Mouse (Mus musculus): ENCODE measurements around the gene Tdrkh. TPM values are rescaled to one million over a fixed set of nuclear protein-coding genes. Genes with fewer than 3 reads are reported as not detected.

Gene Tdrkh
- 55.0 and 57.5 TPM in 2 replicates for polyA plus RNA-seq (2014; fragmentation: Nextera tagmentation; extraction: Ambion mirVana)

DNA sequence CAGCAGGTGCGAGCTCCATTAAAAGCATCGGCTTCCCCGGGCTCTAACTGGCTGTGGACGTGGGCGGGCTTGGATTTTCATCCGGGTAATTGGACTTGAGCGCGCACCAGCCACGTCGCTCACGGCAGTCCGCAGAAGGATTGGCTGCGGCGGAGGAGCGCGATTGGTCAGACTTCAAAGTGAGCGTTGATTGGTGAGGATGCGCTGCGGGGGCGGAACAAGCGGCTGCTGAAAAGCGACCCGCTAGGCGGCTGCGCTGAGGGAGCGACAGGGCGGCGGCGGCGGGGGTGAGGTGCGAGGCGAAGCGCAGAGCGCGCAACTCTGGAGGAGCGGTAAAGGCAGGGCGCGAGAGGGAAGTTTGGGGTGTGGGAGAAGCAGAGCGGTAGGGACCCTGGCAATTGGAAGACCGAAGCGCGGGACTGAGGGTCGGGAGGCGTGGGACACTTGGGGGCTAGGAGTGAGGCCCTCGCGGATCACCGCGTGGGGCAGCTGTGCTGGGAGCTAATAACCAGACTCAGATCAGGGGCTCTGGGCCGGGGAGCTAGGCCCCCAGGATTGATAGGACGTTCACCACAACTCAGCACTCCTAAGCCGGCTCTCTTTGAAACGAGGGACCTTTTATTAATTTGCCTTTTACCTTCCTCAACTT, at the start of gene Tdrkh:
TSS of gene Tdrkh (plus strand) at position 243 of the 649 bp plus-strand sequence.
- no peaks in the 10 kb centered on the region; the same call in 1 of the 2 replicates for H3K4me1 ChIP-seq (replicated peaks; ENCODE audit: control insufficient read depth, insufficient read depth, low read length)
- peak; percentile 98 for DNase-seq (ENCODE audit: low spot score)
- peak within 1 kb of the TSS; percentile 88 for H3K4me2 ChIP-seq (ENCODE audit: low read depth, low read length, severe bottlenecking)
- H3K27ac ChIP-seq (ENCODE audit: low read depth, low read length): 0 out of 2 replicates have a peak within 1 kb of the TSS, but pooled peaks have one; percentile 6
- no peaks in the 10 kb centered on the region for H3K27me3 ChIP-seq (ENCODE audit: control insufficient read depth, insufficient read depth, low read length)
- ATAC-seq (replicated peaks; ENCODE audit: low FRiP score): peak; percentile 100
- no peaks in the 10 kb centered on the region for H3K9me3 ChIP-seq (ENCODE audit: control insufficient read depth, low read length)
- 7% methylated on average over 52 of the region's 52 CpGs for WGBS
- H3K36me3 ChIP-seq (ENCODE audit: control insufficient read depth, insufficient read depth, low read length): no peaks in the 10 kb centered on the region
- H3K4me3 ChIP-seq (ENCODE audit: low read depth, low read length): peak within 1 kb of the TSS; percentile 46
- peak within 1 kb of the TSS; percentile 73 for H3K9ac ChIP-seq (ENCODE audit: low read length)

DNA sequence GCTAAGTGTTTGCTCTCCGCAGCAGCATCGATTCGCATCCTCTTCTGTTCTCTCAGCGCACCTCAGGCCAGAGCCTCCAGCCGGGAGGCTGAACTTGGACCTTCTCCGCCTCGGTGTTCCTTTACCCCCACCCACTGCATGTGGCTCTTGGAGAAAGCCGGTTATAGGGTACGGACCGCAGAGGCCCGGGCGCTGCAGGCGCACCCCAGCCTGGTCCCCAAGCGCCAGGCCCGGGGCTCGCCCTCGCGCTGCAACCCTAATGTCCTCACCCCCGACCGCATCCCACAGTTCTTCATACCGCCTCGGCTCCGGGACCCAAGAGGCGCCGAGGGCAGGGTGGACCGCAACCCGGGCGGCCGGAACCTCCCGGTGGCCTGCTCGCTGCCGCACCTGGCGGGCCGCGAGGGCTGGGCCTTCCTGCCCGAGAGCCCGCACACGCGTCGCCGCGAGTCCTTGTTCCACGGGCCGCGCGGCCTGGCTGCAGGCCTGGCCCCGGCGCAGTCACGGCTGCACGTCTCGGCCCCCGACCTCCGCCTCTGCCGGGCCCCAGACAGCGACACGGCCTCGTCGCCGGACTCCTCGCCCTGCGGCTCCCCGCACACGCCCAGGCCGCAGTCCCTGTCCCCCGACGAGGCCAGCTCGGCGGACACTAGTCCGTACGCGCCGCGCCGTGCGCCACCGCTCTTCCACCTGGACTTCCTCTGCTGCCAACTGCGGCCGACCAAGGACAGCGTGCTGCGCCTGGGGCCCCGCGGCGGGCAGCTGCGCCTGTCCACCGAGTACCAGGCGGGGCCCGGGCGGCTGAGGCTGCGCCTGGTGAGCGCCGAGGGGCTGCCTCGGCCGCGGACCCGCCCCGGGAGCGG, 49.6 kb upstream of the Tdrkh start:
- peak overlapping the region; percentile 74 for H3K9ac ChIP-seq (ENCODE audit: low read length)
- peak overlapping the region; percentile 85 for H3K4me2 ChIP-seq (ENCODE audit: low read depth, low read length, severe bottlenecking)
- 7% methylated on average over 97 of the region's 97 CpGs for WGBS
- peak overlapping the region; percentile 52 for H3K4me3 ChIP-seq (ENCODE audit: low read depth, low read length)
- H3K27ac ChIP-seq (ENCODE audit: low read depth, low read length): no peak overlapping the region
- H3K27me3 ChIP-seq (ENCODE audit: control insufficient read depth, insufficient read depth, low read length): peaks cover 19% of the 10 kb centered on the region
- ATAC-seq (replicated peaks; ENCODE audit: low FRiP score) (peak; percentile 75), DNase-seq (ENCODE audit: low spot score) (peak; percentile 80)
- peaks cover 9% of the 10 kb centered on the region; the same call in 1 of the 2 replicates for H3K4me1 ChIP-seq (replicated peaks; ENCODE audit: control insufficient read depth, insufficient read depth, low read length)
- H3K36me3 ChIP-seq (ENCODE audit: control insufficient read depth, insufficient read depth, low read length): no peaks in the 10 kb centered on the region
- H3K9me3 ChIP-seq (ENCODE audit: control insufficient read depth, low read length): no peaks in the 10 kb centered on the region; the same call in 1 of the 2 replicates

DNA sequence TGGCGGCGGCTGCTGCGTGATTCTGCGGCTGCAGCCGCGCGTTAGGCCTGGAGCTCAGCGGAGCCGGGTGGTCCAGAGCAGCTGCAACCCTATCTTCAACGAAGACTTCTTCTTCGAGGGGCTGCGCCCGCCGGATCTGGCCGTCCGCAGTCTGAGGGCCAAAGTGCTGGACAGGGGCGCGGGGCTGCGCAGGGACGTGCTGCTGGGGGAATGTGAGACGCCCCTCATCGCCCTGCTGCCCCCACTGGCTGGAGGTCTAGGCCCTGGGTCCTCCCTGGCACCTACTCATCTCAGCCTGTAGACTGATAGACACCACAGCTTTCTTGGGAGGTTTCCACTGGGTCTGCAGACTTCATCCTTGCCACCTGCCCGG, 48.9 kb upstream of the Tdrkh start:
- whole genome bisulfite sequencing: 4% methylated on average over 23 of the region's 23 CpGs
- no peaks in the 10 kb centered on the region; the same call in 1 of the 2 replicates for H3K9me3 ChIP-seq (ENCODE audit: control insufficient read depth, low read length)
- ATAC-seq (replicated peaks; ENCODE audit: low FRiP score) (peak; percentile 40), DNase-seq (ENCODE audit: low spot score) (no peak)
- no peak overlapping the region for H3K27ac ChIP-seq (ENCODE audit: low read depth, low read length)
- H3K27me3 ChIP-seq (ENCODE audit: control insufficient read depth, insufficient read depth, low read length): peaks cover 19% of the 10 kb centered on the region
- H3K4me3 ChIP-seq (ENCODE audit: low read depth, low read length): peak overlapping the region; percentile 52
- no peaks in the 10 kb centered on the region for H3K36me3 ChIP-seq (ENCODE audit: control insufficient read depth, insufficient read depth, low read length)
- peaks cover 9% of the 10 kb centered on the region; the same call in 1 of the 2 replicates for H3K4me1 ChIP-seq (replicated peaks; ENCODE audit: control insufficient read depth, insufficient read depth, low read length)
- H3K4me2 ChIP-seq (ENCODE audit: low read depth, low read length, severe bottlenecking): peak overlapping the region; percentile 85
- peak overlapping the region; percentile 74 for H3K9ac ChIP-seq (ENCODE audit: low read length)

DNA sequence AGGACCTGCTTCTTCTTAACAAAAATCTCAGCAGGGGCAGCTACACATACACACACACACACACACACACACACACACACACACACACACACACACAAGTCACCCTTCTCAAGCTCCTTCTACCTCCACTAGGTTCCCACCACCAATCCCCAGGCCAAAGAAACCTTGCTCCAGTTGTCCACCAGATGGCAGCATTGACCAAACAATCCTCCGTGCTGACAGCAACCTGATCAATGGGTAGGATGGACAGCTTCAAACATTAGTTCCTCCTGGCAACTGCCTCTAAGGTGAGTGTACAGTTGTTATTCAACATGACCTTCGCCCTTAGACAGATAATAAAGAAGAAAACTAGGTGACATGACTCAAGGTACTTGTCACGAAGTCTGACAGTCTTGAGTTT, 46.3 kb upstream of the Tdrkh start:
- Histone ChIP-seq H3K4me3 (ENCODE audit: low read depth, low read length) (no peak overlapping the region), H3K9me3 (ENCODE audit: control insufficient read depth, low read length) (no peaks in the 10 kb centered on the region; the same call in 1 of the 2 replicates), H3K4me1 (replicated peaks; ENCODE audit: control insufficient read depth, insufficient read depth, low read length) (peaks cover 12% of the 10 kb centered on the region; the same call in 1 of the 2 replicates), H3K27me3 (ENCODE audit: control insufficient read depth, insufficient read depth, low read length) (peaks cover 19% of the 10 kb centered on the region), H3K36me3 (ENCODE audit: control insufficient read depth, insufficient read depth, low read length) (no peaks in the 10 kb centered on the region), H3K9ac (ENCODE audit: low read length) (no peak overlapping the region), H3K4me2 (ENCODE audit: low read depth, low read length, severe bottlenecking) (no peak overlapping the region), H3K27ac (ENCODE audit: low read depth, low read length) (no peak overlapping the region)
- DNase-seq (ENCODE audit: low spot score) (peak; percentile 89), ATAC-seq (replicated peaks; ENCODE audit: low FRiP score) (peak; percentile 55)
- 21% methylated on average over 3 of the region's 3 CpGs for WGBS

DNA sequence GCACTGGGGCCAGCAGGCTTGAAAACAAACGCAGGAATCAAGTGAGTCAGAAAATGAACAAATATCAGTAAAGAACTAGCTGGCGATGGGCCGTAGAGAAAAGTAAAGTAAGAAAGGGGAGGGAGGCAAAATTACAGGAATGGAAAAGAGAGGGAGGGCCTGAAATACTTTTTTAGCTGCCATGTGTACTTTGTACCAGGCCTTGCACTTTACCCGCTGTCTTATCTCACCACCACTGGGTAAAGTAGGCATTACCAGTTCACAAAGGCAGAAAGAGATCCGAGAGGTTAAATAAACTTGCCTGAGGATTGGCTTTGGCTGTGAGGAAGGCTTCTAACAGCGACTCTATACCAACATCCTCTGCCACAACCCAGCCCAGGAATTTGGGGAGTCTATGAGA, 45.6 kb upstream of the Tdrkh start:
- WGBS: 80% methylated on average over 6 of the region's 6 CpGs

DNA sequence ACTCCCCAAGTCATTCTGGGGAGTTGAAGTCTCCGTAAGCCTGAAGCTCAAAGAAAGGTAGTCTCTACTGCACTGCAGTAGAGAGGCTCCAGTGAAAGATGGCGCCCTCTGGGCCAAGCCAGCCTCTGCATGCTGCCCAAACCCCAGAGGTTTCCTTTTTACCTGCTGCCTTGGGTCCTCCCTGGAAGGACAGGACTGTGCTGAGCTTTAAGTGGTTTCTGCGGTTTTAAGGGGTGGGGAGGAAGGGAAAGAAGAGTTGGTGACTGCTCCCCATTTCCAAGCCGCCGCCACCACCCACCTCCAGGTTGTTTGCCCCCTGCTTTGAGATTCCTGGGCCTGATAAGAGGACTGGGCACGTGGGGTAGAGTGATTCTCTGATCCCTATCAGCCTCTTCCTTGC, 44.4 kb upstream of the Tdrkh start:
- Histone ChIP-seq H3K27me3 (ENCODE audit: control insufficient read depth, insufficient read depth, low read length) (peaks cover 7% of the 10 kb centered on the region), H3K9ac (ENCODE audit: low read length) (no peak overlapping the region), H3K27ac (ENCODE audit: low read depth, low read length) (no peak overlapping the region), H3K36me3 (ENCODE audit: control insufficient read depth, insufficient read depth, low read length) (no peaks in the 10 kb centered on the region), H3K4me1 (replicated peaks; ENCODE audit: control insufficient read depth, insufficient read depth, low read length) (peaks cover 13% of the 10 kb centered on the region), H3K9me3 (ENCODE audit: control insufficient read depth, low read length) (no peaks in the 10 kb centered on the region), H3K4me2 (ENCODE audit: low read depth, low read length, severe bottlenecking) (no peak overlapping the region), H3K4me3 (ENCODE audit: low read depth, low read length) (no peak overlapping the region)
- ATAC-seq (replicated peaks; ENCODE audit: low FRiP score) (no peak), DNase-seq (ENCODE audit: low spot score) (no peak)
- WGBS: 67% methylated on average over 6 of the region's 6 CpGs

More for the DNA sequence above, 45.6 kb upstream of the Tdrkh start:
- Histone ChIP-seq H3K4me3 (ENCODE audit: low read depth, low read length) (no peak overlapping the region), H3K9ac (ENCODE audit: low read length) (no peak overlapping the region), H3K4me1 (replicated peaks; ENCODE audit: control insufficient read depth, insufficient read depth, low read length) (peaks cover 8% of the 10 kb centered on the region; the same call in 1 of the 2 replicates), H3K9me3 (ENCODE audit: control insufficient read depth, low read length) (no peaks in the 10 kb centered on the region; the same call in 1 of the 2 replicates), H3K27me3 (ENCODE audit: control insufficient read depth, insufficient read depth, low read length) (peaks cover 16% of the 10 kb centered on the region), H3K4me2 (ENCODE audit: low read depth, low read length, severe bottlenecking) (no peak overlapping the region), H3K36me3 (ENCODE audit: control insufficient read depth, insufficient read depth, low read length) (no peaks in the 10 kb centered on the region), H3K27ac (ENCODE audit: low read depth, low read length) (no peak overlapping the region)
- no peak for ATAC-seq (replicated peaks; ENCODE audit: low FRiP score)
- DNase-seq (ENCODE audit: low spot score): no peak

DNA sequence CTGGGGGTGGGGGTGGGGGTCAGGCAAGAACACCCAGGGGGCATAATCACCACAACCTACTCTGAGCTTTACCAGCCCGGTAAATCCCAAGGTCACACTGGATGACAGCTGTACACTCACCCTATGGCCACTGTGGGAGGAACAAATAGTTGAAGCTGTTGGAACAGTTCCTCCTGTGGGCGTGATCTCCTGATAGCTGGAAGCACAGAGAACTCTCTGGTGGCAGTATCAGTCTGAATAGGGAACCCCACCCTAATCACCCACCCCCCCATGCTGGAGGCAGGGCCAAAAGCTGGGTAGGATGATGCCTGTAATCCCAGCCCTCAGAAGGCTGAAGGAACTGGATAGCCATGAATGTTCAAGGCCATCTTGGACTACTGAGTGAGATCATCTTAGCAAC, 43.4 kb upstream of the Tdrkh start:
- no peak for DNase-seq (ENCODE audit: low spot score)
- H3K9me3 ChIP-seq (ENCODE audit: control insufficient read depth, low read length): no peaks in the 10 kb centered on the region
- no peak overlapping the region for H3K9ac ChIP-seq (ENCODE audit: low read length)
- H3K4me2 ChIP-seq (ENCODE audit: low read depth, low read length, severe bottlenecking): no peak overlapping the region
- H3K27ac ChIP-seq (ENCODE audit: low read depth, low read length): no peak overlapping the region
- peaks cover 4% of the 10 kb centered on the region; the same call in 1 of the 2 replicates for H3K27me3 ChIP-seq (ENCODE audit: control insufficient read depth, insufficient read depth, low read length)
- no peak overlapping the region for H3K4me3 ChIP-seq (ENCODE audit: low read depth, low read length)
- peaks cover 15% of the 10 kb centered on the region for H3K4me1 ChIP-seq (replicated peaks; ENCODE audit: control insufficient read depth, insufficient read depth, low read length)
- 76% methylated on average over 2 of the region's 2 CpGs for WGBS
- no peaks in the 10 kb centered on the region for H3K36me3 ChIP-seq (ENCODE audit: control insufficient read depth, insufficient read depth, low read length)
- no peak for ATAC-seq (replicated peaks; ENCODE audit: low FRiP score)

DNA sequence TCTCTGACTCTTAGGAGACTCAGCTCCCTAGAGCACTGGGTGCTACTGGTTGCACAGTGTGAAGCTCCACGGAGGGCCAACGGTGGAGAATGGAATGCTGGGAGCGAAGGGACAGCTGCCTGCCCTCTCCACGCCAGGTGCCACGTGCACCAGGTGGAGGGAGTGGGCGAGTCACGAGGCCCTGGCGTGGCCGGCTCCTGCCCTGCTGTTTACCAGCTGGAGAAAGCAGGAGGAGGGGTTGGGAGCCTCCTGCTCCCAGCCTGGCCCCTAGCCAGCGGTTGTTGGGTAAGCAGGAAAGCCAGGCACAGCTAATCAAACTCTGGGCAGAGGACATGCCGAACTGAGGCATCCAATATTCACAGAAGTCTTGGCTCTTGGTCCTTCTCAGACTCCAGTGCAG, 41.4 kb upstream of the Tdrkh start:
- DNase-seq (ENCODE audit: low spot score): no peak
- Histone ChIP-seq H3K36me3 (ENCODE audit: control insufficient read depth, insufficient read depth, low read length) (no peaks in the 10 kb centered on the region), H3K4me1 (replicated peaks; ENCODE audit: control insufficient read depth, insufficient read depth, low read length) (peaks cover 15% of the 10 kb centered on the region), H3K9me3 (ENCODE audit: control insufficient read depth, low read length) (no peaks in the 10 kb centered on the region), H3K4me3 (ENCODE audit: low read depth, low read length) (no peak overlapping the region), H3K4me2 (ENCODE audit: low read depth, low read length, severe bottlenecking) (peak overlapping the region; percentile 12; the same call in 1 of the 2 replicates), H3K27ac (ENCODE audit: low read depth, low read length) (no peak overlapping the region), H3K27me3 (ENCODE audit: control insufficient read depth, insufficient read depth, low read length) (peaks cover 4% of the 10 kb centered on the region; the same call in 1 of the 2 replicates), H3K9ac (ENCODE audit: low read length) (no peak overlapping the region)
- WGBS: 8% methylated on average over 11 of the region's 11 CpGs
- ATAC-seq (replicated peaks; ENCODE audit: low FRiP score): no peak; the same call in 1 of the 2 replicates
